Mouse (Mus musculus) CH12.LX (cell line): ENCODE data around the gene Plcb2. TPM values are rescaled to one million over a fixed set of nuclear protein-coding genes. Genes with fewer than 3 reads are reported as not detected.

Experiments used
- DNase-seq: peaks from one replicate; pipeline ENCODE4 v3.0.0-alpha.2; 2013; ENCODE audit errors: extremely low read depth
- H3K27ac ChIP-seq: 2 replicates; pipeline ENCODE4 v1.5.1; 2012; ENCODE audit warnings: low read depth, mild to moderate bottlenecking, control low read depth, moderate library complexity; ENCODE audit not compliant: insufficient read depth
- H3K27me3 ChIP-seq: replicated peaks from 2 replicates; pipeline ENCODE3; 2012; ENCODE audit warnings: inconsistent platforms
- H3K36me3 ChIP-seq, 2 experiments: replicated peaks in 1 of 2; 2 replicates each; pipeline versions ENCODE3 to v1.6.1; 2012; ENCODE audit warnings: inconsistent platforms in 1 of 2, low read length in 1 of 2, mild to moderate bottlenecking in 1 of 2, mixed read lengths in 1 of 2, moderate library complexity in 1 of 2; ENCODE audit not compliant: control insufficient read depth in 1 of 2, insufficient read depth in 1 of 2
- H3K4me1 ChIP-seq, 2 experiments: 2 replicates each; pipeline ENCODE4 v1.6.1; 2012; ENCODE audit warnings: inconsistent platforms in 1 of 2, moderate library complexity in 1 of 2; ENCODE audit not compliant: insufficient read depth in 2 of 2, control insufficient read depth in 1 of 2
- H3K4me2 ChIP-seq: 2 replicates; pipeline ENCODE4 v1.6.1; 2012; ENCODE audit warnings: low read depth, mild to moderate bottlenecking, control low read depth; ENCODE audit not compliant: poor library complexity, insufficient read depth, severe bottlenecking
- H3K4me3 ChIP-seq, 3 experiments: fragments of 150-350 bp in 1 of 3; sonication (generic) in 1 of 3; replicated peaks in 1 of 3; 2 replicates each; pipeline versions ENCODE3 to v1.5.1; 2011 to 2012; ENCODE audit warnings: low read depth in 2 of 3, low read length in 2 of 3, mild to moderate bottlenecking in 2 of 3, moderate library complexity in 2 of 3, control low read depth in 1 of 3, improper control_type of control experiment in 1 of 3, inconsistent platforms in 1 of 3, mixed read lengths in 1 of 3; ENCODE audit not compliant: poor library complexity in 1 of 3
- H3K79me2 ChIP-seq: replicated peaks from 2 replicates; pipeline ENCODE4 v1.6.1; 2012; ENCODE audit warnings: mild to moderate bottlenecking, moderate library complexity; ENCODE audit not compliant: control insufficient read depth, poor library complexity, insufficient read depth, severe bottlenecking; ENCODE audit errors: extremely low read depth
- H3K9ac ChIP-seq: 2 replicates; pipeline ENCODE4 v1.6.1; 2012; ENCODE audit warnings: low read depth, mild to moderate bottlenecking, control low read depth, moderate library complexity; ENCODE audit not compliant: insufficient read depth
- H3K9me3 ChIP-seq: replicated peaks from 2 replicates; pipeline ENCODE3; 2012; ENCODE audit warnings: low read length, inconsistent platforms, mixed read lengths
- CHD2 ChIP-seq: IDR thresholded peaks from 2 replicates; pipeline ENCODE4 v1.6.1; 2011; ENCODE audit warnings: low read length, improper control_type of control experiment
- CTCF ChIP-seq, 2 experiments: IDR thresholded peaks in 1 of 2; conservative IDR thresholded peaks in 1 of 2; 2 replicates each; pipeline ENCODE4 v1.5.1; 2011 to 2012; ENCODE audit warnings: low read depth in 2 of 2, low read length in 2 of 2, improper control_type of control experiment in 1 of 2, inconsistent platforms in 1 of 2, mild to moderate bottlenecking in 1 of 2, moderate library complexity in 1 of 2
- E2F4 ChIP-seq: IDR thresholded peaks from 2 replicates; pipeline ENCODE4 v1.6.1; 2011; ENCODE audit warnings: low read depth, low read length, improper control_type of control experiment; ENCODE audit not compliant: insufficient replicate concordance
- ELF1 ChIP-seq: IDR thresholded peaks from 2 replicates; pipeline ENCODE4 v1.6.1; 2014; ENCODE audit warnings: low read depth, mild to moderate bottlenecking, inconsistent platforms, low read length, improper control_type of control experiment
- EP300 ChIP-seq: IDR thresholded peaks from 2 replicates; pipeline ENCODE4 v1.6.1; 2011; ENCODE audit warnings: low read length, improper control_type of control experiment
- GABPA ChIP-seq: IDR thresholded peaks from 2 replicates; pipeline ENCODE4 v1.6.1; 2012; ENCODE audit warnings: low read depth, low read length, improper control_type of control experiment, inconsistent platforms; ENCODE audit not compliant: insufficient replicate concordance
- HCFC1 ChIP-seq: IDR thresholded peaks from 2 replicates; pipeline ENCODE4 v1.6.1; 2012; ENCODE audit warnings: low read depth, mild to moderate bottlenecking, inconsistent platforms, low read length, improper control_type of control experiment
- IRF4 ChIP-seq: IDR thresholded peaks from 2 replicates; pipeline ENCODE4 v1.6.1; 2014; ENCODE audit warnings: low read depth, mild to moderate bottlenecking, inconsistent platforms, low read length, improper control_type of control experiment
- JUN ChIP-seq: IDR thresholded peaks from 2 replicates; pipeline ENCODE4 v1.6.1; 2011; ENCODE audit warnings: low read depth, mild to moderate bottlenecking, low read length, improper control_type of control experiment, moderate library complexity; ENCODE audit not compliant: insufficient read depth
- MAX ChIP-seq: IDR thresholded peaks from 2 replicates; pipeline ENCODE4 v1.6.1; 2011; ENCODE audit warnings: low read length, improper control_type of control experiment
- MEF2A ChIP-seq: IDR thresholded peaks from 2 replicates; pipeline ENCODE4 v1.6.1; 2014; ENCODE audit warnings: low read depth, mild to moderate bottlenecking, inconsistent platforms, low read length, improper control_type of control experiment, borderline replicate concordance
- MXI1 ChIP-seq: IDR thresholded peaks from 2 replicates; pipeline ENCODE4 v1.6.1; 2011; ENCODE audit warnings: mild to moderate bottlenecking, low read depth, low read length, improper control_type of control experiment
- MYC ChIP-seq: IDR thresholded peaks from 2 replicates; pipeline ENCODE4 v1.6.1; 2011; ENCODE audit warnings: low read depth, mild to moderate bottlenecking, improper control_type of control experiment, low read length
- NELFE ChIP-seq: IDR thresholded peaks from 2 replicates; pipeline ENCODE4 v1.6.1; 2011; ENCODE audit warnings: low read depth, low read length, improper control_type of control experiment
- PAX5 ChIP-seq: IDR thresholded peaks from 2 replicates; pipeline ENCODE4 v1.6.1; 2012; ENCODE audit warnings: low read length, inconsistent platforms, mixed read lengths
- POLR2A ChIP-seq: IDR thresholded peaks from 2 replicates; pipeline ENCODE4 v1.6.1; 2011; ENCODE audit warnings: low read depth, mild to moderate bottlenecking, improper control_type of control experiment, low read length
- POLR2AphosphoS2 ChIP-seq: IDR thresholded peaks from 2 replicates; pipeline ENCODE4 v1.6.1; 2011; ENCODE audit warnings: low read depth, low read length, improper control_type of control experiment
- RCOR1 ChIP-seq: conservative IDR thresholded peaks from 2 replicates; pipeline ENCODE4 v1.6.1; 2012; ENCODE audit warnings: low read depth, mild to moderate bottlenecking, inconsistent platforms, low read length, improper control_type of control experiment
- SIN3A ChIP-seq: IDR thresholded peaks from 2 replicates; pipeline ENCODE4 v1.6.1; 2012; ENCODE audit warnings: low read length, improper control_type of control experiment, inconsistent platforms
- SMC3 ChIP-seq: IDR thresholded peaks from 2 replicates; pipeline ENCODE4 v1.6.1; 2011; ENCODE audit warnings: low read depth, low read length, improper control_type of control experiment
- TBP ChIP-seq: conservative IDR thresholded peaks from 2 replicates; pipeline ENCODE4 v1.6.1; 2011; ENCODE audit warnings: low read depth, low read length, improper control_type of control experiment
- UBTF ChIP-seq: IDR thresholded peaks from 2 replicates; pipeline ENCODE4 v1.6.1; 2012; ENCODE audit warnings: low read depth, mild to moderate bottlenecking, inconsistent platforms, low read length, improper control_type of control experiment, moderate library complexity
- USF2 ChIP-seq: conservative IDR thresholded peaks from 2 replicates; pipeline ENCODE4 v1.6.1; 2011; ENCODE audit warnings: low read depth, low read length, improper control_type of control experiment
- ZC3H11A ChIP-seq: IDR thresholded peaks from 2 replicates; pipeline ENCODE4 v1.6.1; 2012; ENCODE audit warnings: low read depth, mild to moderate bottlenecking, inconsistent platforms, low read length, improper control_type of control experiment
- ZMIZ1 ChIP-seq: IDR thresholded peaks from 2 replicates; pipeline ENCODE4 v1.6.1; 2012; ENCODE audit warnings: low read depth, mild to moderate bottlenecking, inconsistent platforms, low read length, improper control_type of control experiment
- dilution Hi-C: fragments of 300-500 bp; cut with MboI; formaldehyde crosslinking; loops from 2 replicates; pipeline ENCODE4 v1.14.3; 2020; ENCODE audit warnings: low sequenced_read_pairs; ENCODE audit not compliant: extremely low pct_unique_long_range_greater_than_20kb, extremely low pct_ligation_motif_present
- in situ Hi-C: fragments of 300-500 bp; cut with MboI; formaldehyde crosslinking; loops from 3 replicates; pipeline ENCODE4 v1.14.3; 2019; ENCODE audit warnings: low sequenced_read_pairs, low pct_ligation_motif_present, low pct_unique_long_range_greater_than_20kb, mixed read lengths
- polyA plus RNA-seq: library from polyadenylated mRNA; unstranded; fragments of >175 nt; gene quantifications from 2 replicates; pipeline ENCODE4 v1.2.1, GENCODE M21; 2012; ENCODE audit warnings: low read depth; ENCODE audit not compliant: insufficient read length
- total RNA-seq, 2 experiments: library from RNA; depleted of rRNA; stranded (reverse); fragments of 300-350 nt in 1 of 2; fragments of >200 nt in 1 of 2; gene quantifications; 2 replicates each; pipeline ENCODE4 v1.2.3; 2012 to 2014

Plcb2 gene
- total and polyA plus RNA-seq, 3 experiments = 5.7 to 22.3 (median 7.8) TPM

GRCm38 (mm10) chr2:118741183-118741582 lies 12.9 kb upstream of the Plcb2 start:
- Histone ChIP-seq H3K9ac (no peak overlapping the region), H3K4me3 (no peak overlapping the region), H3K36me3 (no peaks in the 10 kb centered on the region), H3K27ac (no peak overlapping the region), H3K4me2 (no peak overlapping the region), H3K27me3 (peaks cover 21% of the 10 kb centered on the region), H3K79me2 (no peaks in the 10 kb centered on the region), H3K4me1 (peaks cover 0 to 11% of the 10 kb centered on the region in 2 experiments; a peak in 2 of 4 replicates), H3K9me3 (no peaks in the 10 kb centered on the region)
- DNase-seq = no peak
- dilution Hi-C loops = no loop called here
- in situ Hi-C loops = loop anchor here (25.0 kb wide), 1 partner anchor 254 kb away; the partner anchor contains the start of gene Srp14
- TF ChIP-seq E2F4 (no peak), MEF2A (no peak), CTCF (conservative IDR thresholded peaks at IDR 0.05 in 1 of 2, IDR thresholded peaks at IDR 0.05 in 1 of 2; ENCODE audit: low read depth in 2 of 2, low read length in 2 of 2) (no peak), POLR2A (no peak), CHD2 (no peak), MYC (no peak), HCFC1 (no peak), EP300 (no peak), POLR2AphosphoS2 (no peak), NELFE (no peak), TBP (no peak), ELF1 (no peak), USF2 (no peak), SMC3 (no peak), UBTF (no peak)

- no peaks in the 10 kb centered on the region for H3K79me2 ChIP-seq
Measured at GRCm38 (mm10) chr2:118740341-118740740, 12.1 kb upstream of the Plcb2 start.

More at GRCm38 (mm10) chr2:118740341-118740740, 12.1 kb upstream of the Plcb2 start:
- dilution Hi-C loops (no loop called here), in situ Hi-C loops (loop anchor here (25.0 kb wide), 1 partner anchor 253 kb away; the partner anchor contains the start of gene Srp14)
- no peak overlapping the region for H3K27ac ChIP-seq
- H3K36me3 ChIP-seq = no peaks in the 10 kb centered on the region
- H3K4me1 ChIP-seq = peaks cover 0 to 11% of the 10 kb centered on the region in 2 experiments; a peak in 2 of 4 replicates
- no peak for DNase-seq
- no peak overlapping the region for H3K4me3 ChIP-seq
- H3K27me3 ChIP-seq = peaks cover 27% of the 10 kb centered on the region
- H3K9ac ChIP-seq = no peak overlapping the region
- H3K4me2 ChIP-seq = no peak overlapping the region
- no peaks in the 10 kb centered on the region for H3K9me3 ChIP-seq
- TF ChIP-seq CTCF (conservative IDR thresholded peaks at IDR 0.05 in 1 of 2, IDR thresholded peaks at IDR 0.05 in 1 of 2; ENCODE audit: low read depth in 2 of 2, low read length in 2 of 2) = no peak
- no peak for TF ChIP-seq IRF4
- no peak for TF ChIP-seq CHD2
- TF ChIP-seq E2F4 = no peak
- no peak for TF ChIP-seq ZMIZ1
- TF ChIP-seq MXI1 = no peak
- no peak for TF ChIP-seq SIN3A
- no peak for TF ChIP-seq POLR2AphosphoS2
- no peak for TF ChIP-seq PAX5
- no peak for TF ChIP-seq MYC
- TF ChIP-seq MAX = no peak
- TF ChIP-seq ELF1 = no peak
- TF ChIP-seq MEF2A = no peak
- no peak for TF ChIP-seq JUN
- no peak for TF ChIP-seq RCOR1
- no peak for TF ChIP-seq GABPA
- no peak for TF ChIP-seq ZC3H11A
